Mouse (Mus musculus): Measurements from ENCODE around the gene Olfr410. TPM values are rescaled to one million over a fixed set of nuclear protein-coding genes. Genes with fewer than 3 reads are reported as not detected.

Olfr410 gene
- polyA plus RNA-seq, 1 experiment from 2014 or later = not detected

Other genes starting within 250 kb of the Olfr410 start
- not detected in 2 replicates for gene Olfr401, start 224.3 kb downstream of the Olfr410 start, polyA plus RNA-seq (2015; fragmentation: Nextera tagmentation; extraction: Ambion mirVana)
- gene Olfr402, start 184.5 kb downstream of the Olfr410 start, polyA plus RNA-seq (2015; fragmentation: Nextera tagmentation; extraction: Ambion mirVana) = not detected in 2 replicates
- gene Olfr403, start 151.8 kb downstream of the Olfr410 start, polyA plus RNA-seq (2015; fragmentation: Nextera tagmentation; extraction: Ambion mirVana) = not detected in 2 replicates
- gene Olfr43, start 126.7 kb downstream of the Olfr410 start, polyA plus RNA-seq (2015; fragmentation: Nextera tagmentation; extraction: Ambion mirVana) = not detected in 2 replicates
- gene Olfr406, start 78.2 kb downstream of the Olfr410 start, polyA plus RNA-seq (2015; fragmentation: Nextera tagmentation; extraction: Ambion mirVana) = not detected in 2 replicates
- not detected in 2 replicates for gene Olfr59, start 54.3 kb downstream of the Olfr410 start, polyA plus RNA-seq (2015; fragmentation: Nextera tagmentation; extraction: Ambion mirVana)
- gene Olfr411, start 14.6 kb upstream of the Olfr410 start, polyA plus RNA-seq (2015; fragmentation: Nextera tagmentation; extraction: Ambion mirVana) = not detected in 2 replicates
- gene Olfr412, start 24.0 kb upstream of the Olfr410 start, polyA plus RNA-seq (2015; fragmentation: Nextera tagmentation; extraction: Ambion mirVana) = not detected in 2 replicates

Measured in limb, embryonic 13.5 days (tissue).